Mouse (Mus musculus): ENCODE measurements around the gene Atp1a2.
A peak's percentile ranks its signal among the peaks of the same experiment; 100 is the strongest.

- no peak for TF ChIP-seq CTCF (IDR thresholded peaks at IDR 0.05; ENCODE audit: extremely low read depth, insufficient read depth, low read length)
- 0 out of 2 replicates have a peak, but pooled peaks have one; percentile 28 for TF ChIP-seq POLR2A (IDR thresholded peaks at IDR 0.05; ENCODE audit: extremely low read depth, insufficient read depth, low read length)
These were observed 17.9 kb downstream of the Atp1a2 start for GRCm38 (mm10) chr1:172279768-172280509.
